Mouse (Mus musculus): ENCODE measurements around the gene Trpm7. TPM values are rescaled to one million over a fixed set of nuclear protein-coding genes. Genes with fewer than 3 reads are reported as not detected.

Gene Trpm7
- polyA plus RNA-seq, 1 experiment = 5.9 TPM

DNA sequence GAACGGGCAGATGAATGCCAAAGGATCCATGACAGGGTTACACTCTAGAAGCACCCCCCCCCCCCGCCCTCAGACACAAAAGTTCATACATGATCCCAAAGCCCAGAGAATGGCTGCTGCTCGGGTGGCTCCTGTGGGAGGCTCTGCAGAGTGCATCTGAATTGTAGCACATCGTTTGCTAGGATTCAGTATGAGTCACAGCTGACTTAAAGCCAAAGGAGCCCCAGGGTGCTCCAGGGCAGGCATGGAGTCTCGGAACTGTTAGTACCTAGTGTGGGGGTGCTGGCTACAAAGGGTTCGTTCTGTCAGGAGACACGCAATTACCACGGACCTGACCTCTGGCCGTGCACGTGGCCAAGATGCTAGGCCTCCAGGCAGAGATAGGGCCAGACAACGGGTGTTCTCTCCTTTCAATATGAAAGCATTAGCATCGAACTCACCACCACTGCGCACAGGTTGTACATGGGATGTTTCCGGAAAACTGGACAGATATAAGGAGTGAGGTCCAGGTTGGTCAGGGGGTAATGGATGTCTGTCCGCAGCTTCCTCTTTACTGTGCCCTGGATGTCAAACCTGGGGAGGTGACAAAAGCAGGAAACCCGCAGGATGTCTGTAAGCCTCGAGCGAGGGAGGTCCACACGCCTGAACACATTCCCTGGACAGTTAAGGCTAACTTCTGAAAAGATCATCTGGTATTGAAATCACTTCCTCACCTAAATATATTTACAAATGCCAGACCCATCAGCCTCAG is 106.4 kb downstream of the Trpm7 start:
- Histone ChIP-seq H3K27me3 (ENCODE audit: control insufficient read depth, insufficient read depth, insufficient read length) (no peaks in the 10 kb centered on the region), H3K36me3 (ENCODE audit: control insufficient read depth, insufficient read depth) (no peaks in the 10 kb centered on the region), H3ac (ENCODE audit: control insufficient read depth, insufficient read length) (no peak overlapping the region), H3K4me2 (ENCODE audit: low read depth) (peak overlapping the region; percentile 32), H3K4me3 (no peak overlapping the region), H3K79me2 (ENCODE audit: control insufficient read depth, insufficient read depth) (no peaks in the 10 kb centered on the region)
- TF ChIP-seq MYOD1 (IDR thresholded peaks at IDR 0.05; ENCODE audit: control insufficient read depth in 1 of 3, insufficient read length in 2 of 3, low read depth in 2 of 3) = no peak
- no peak for TF ChIP-seq REST (IDR thresholded peaks at IDR 0.05; ENCODE audit: insufficient read depth, insufficient read length)
- TF ChIP-seq USF1 (IDR thresholded peaks at IDR 0.05; ENCODE audit: low read depth) = no peak
- no peak for TF ChIP-seq MAX (IDR thresholded peaks at IDR 0.05; ENCODE audit: low read depth)
- no peak for TF ChIP-seq CEBPB (IDR thresholded peaks at IDR 0.05; ENCODE audit: insufficient read depth, poor library complexity, severe bottlenecking)
- no peak for TF ChIP-seq TCF3 (IDR thresholded peaks at IDR 0.05; ENCODE audit: insufficient read length, low read depth)
- TF ChIP-seq POLR2AphosphoS2 (IDR thresholded peaks at IDR 0.05; ENCODE audit: insufficient read length, low read depth) = no peak

- TF ChIP-seq POLR2A (IDR thresholded peaks at IDR 0.05; ENCODE audit: insufficient read length, low read depth) (no peak), USF1 (IDR thresholded peaks at IDR 0.05; ENCODE audit: low read depth) (no peak), REST (IDR thresholded peaks at IDR 0.05; ENCODE audit: insufficient read depth, insufficient read length) (no peak), POLR2AphosphoS2 (IDR thresholded peaks at IDR 0.05; ENCODE audit: insufficient read length, low read depth) (no peak), MYOG (IDR thresholded peaks at IDR 0.05; ENCODE audit: control insufficient read depth in 1 of 3, insufficient read depth in 1 of 3, insufficient read length in 2 of 3, low read depth in 2 of 3) (no peak), CEBPB (IDR thresholded peaks at IDR 0.05; ENCODE audit: insufficient read depth, poor library complexity, severe bottlenecking) (no peak), MYOD1 (IDR thresholded peaks at IDR 0.05; ENCODE audit: control insufficient read depth in 1 of 3, insufficient read length in 2 of 3, low read depth in 2 of 3) (no peak), TCF3 (IDR thresholded peaks at IDR 0.05; ENCODE audit: insufficient read length, low read depth) (no peak), E2F4 (IDR thresholded peaks at IDR 0.05; ENCODE audit: insufficient read depth) (no peak), MAX (IDR thresholded peaks at IDR 0.05; ENCODE audit: low read depth) (no peak), TCF12 (IDR thresholded peaks at IDR 0.05; ENCODE audit: insufficient read depth, poor library complexity, severe bottlenecking) (no peak), SRF (IDR thresholded peaks at IDR 0.05; ENCODE audit: control insufficient read depth, insufficient read length, low read depth) (no peak)
- Histone ChIP-seq H3K36me3 (ENCODE audit: control insufficient read depth, insufficient read depth) (no peaks in the 10 kb centered on the region), H3K27me3 (ENCODE audit: control insufficient read depth, insufficient read depth, insufficient read length) (no peaks in the 10 kb centered on the region), H3ac (ENCODE audit: control insufficient read depth, insufficient read length) (no peak overlapping the region), H3K79me2 (ENCODE audit: control insufficient read depth, insufficient read depth) (no peaks in the 10 kb centered on the region), H3K4me3 (no peak overlapping the region), H3K4me2 (ENCODE audit: low read depth) (no peak overlapping the region)
Observed at GRCm38 (mm10) chr2:126768194-126768593, 107.8 kb downstream of the Trpm7 start.

- H3K4me3 ChIP-seq = no peak overlapping the region
- TF ChIP-seq MYOD1 (IDR thresholded peaks at IDR 0.05; ENCODE audit: control insufficient read depth in 1 of 3, insufficient read length in 2 of 3, low read depth in 2 of 3) = no peak
- no peak for TF ChIP-seq POLR2AphosphoS2 (IDR thresholded peaks at IDR 0.05; ENCODE audit: insufficient read length, low read depth)
- TF ChIP-seq POLR2A (IDR thresholded peaks at IDR 0.05; ENCODE audit: insufficient read length, low read depth) = no peak
- no peak for TF ChIP-seq MAX (IDR thresholded peaks at IDR 0.05; ENCODE audit: low read depth)
- TF ChIP-seq E2F4 (IDR thresholded peaks at IDR 0.05; ENCODE audit: insufficient read depth) = no peak
- no peak for TF ChIP-seq TCF12 (IDR thresholded peaks at IDR 0.05; ENCODE audit: insufficient read depth, poor library complexity, severe bottlenecking)
- no peak for TF ChIP-seq SRF (IDR thresholded peaks at IDR 0.05; ENCODE audit: control insufficient read depth, insufficient read length, low read depth)
- TF ChIP-seq REST (IDR thresholded peaks at IDR 0.05; ENCODE audit: insufficient read depth, insufficient read length) = no peak
- TF ChIP-seq USF1 (IDR thresholded peaks at IDR 0.05; ENCODE audit: low read depth) = no peak
- no peak for TF ChIP-seq MYOG (IDR thresholded peaks at IDR 0.05; ENCODE audit: control insufficient read depth in 1 of 3, insufficient read depth in 1 of 3, insufficient read length in 2 of 3, low read depth in 2 of 3)
- TF ChIP-seq CEBPB (IDR thresholded peaks at IDR 0.05; ENCODE audit: insufficient read depth, poor library complexity, severe bottlenecking) = no peak
- TF ChIP-seq TCF3 (IDR thresholded peaks at IDR 0.05; ENCODE audit: insufficient read length, low read depth) = no peak
- H3K27me3 ChIP-seq (ENCODE audit: control insufficient read depth, insufficient read depth, insufficient read length) = no peaks in the 10 kb centered on the region
- H3K79me2 ChIP-seq (ENCODE audit: control insufficient read depth, insufficient read depth) = no peaks in the 10 kb centered on the region
- H3K4me2 ChIP-seq (ENCODE audit: low read depth) = no peak overlapping the region
- H3K36me3 ChIP-seq (ENCODE audit: control insufficient read depth, insufficient read depth) = peaks cover 3% of the 10 kb centered on the region
- H3ac ChIP-seq (ENCODE audit: control insufficient read depth, insufficient read length) = no peak overlapping the region
Observed at GRCm38 (mm10) chr2:126767599-126767998, 108.4 kb downstream of the Trpm7 start.

DNA sequence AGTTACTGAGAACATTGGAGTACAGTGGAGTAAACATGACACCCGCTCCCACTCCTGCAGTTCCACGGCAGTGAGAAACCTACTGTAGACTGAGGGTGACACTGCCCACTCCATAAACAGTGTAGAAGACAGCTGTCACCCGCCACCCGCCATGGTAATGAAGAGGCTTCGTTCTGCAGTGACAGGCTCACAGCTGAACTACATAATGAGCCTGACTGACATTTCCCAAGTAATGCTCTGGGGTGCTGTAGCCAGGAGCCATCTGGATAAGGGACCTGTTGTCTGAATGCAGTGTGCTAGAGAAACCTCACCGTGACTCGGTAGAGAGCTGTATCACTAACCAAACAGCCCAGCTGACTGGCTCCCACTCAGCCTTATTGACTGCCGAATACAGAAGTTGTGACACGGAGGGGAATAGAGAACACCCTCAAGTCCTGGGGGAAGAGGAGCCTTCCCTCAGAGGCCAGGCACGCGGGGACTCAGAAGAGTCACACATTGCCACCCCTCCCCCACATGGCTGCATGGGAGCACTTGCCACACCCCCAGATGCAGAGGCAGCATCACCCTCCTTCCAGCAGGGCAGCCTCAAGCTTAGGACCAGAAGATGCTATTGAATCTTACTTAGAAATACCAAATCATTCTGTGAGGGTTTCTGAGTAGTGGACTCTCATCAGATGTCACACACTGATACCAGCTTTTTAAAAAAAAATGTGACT is 110.0 kb downstream of the Trpm7 start:
- Histone ChIP-seq H3K4me2 (ENCODE audit: low read depth) (no peak overlapping the region), H3ac (ENCODE audit: control insufficient read depth, insufficient read length) (no peak overlapping the region), H3K79me2 (ENCODE audit: control insufficient read depth, insufficient read depth) (no peaks in the 10 kb centered on the region), H3K36me3 (ENCODE audit: control insufficient read depth, insufficient read depth) (peaks cover 18% of the 10 kb centered on the region), H3K27me3 (ENCODE audit: control insufficient read depth, insufficient read depth, insufficient read length) (no peaks in the 10 kb centered on the region), H3K4me3 (no peak overlapping the region)
- TF ChIP-seq POLR2AphosphoS2 (IDR thresholded peaks at IDR 0.05; ENCODE audit: insufficient read length, low read depth) (peak; percentile 15), MYOD1 (IDR thresholded peaks at IDR 0.05; ENCODE audit: control insufficient read depth in 1 of 3, insufficient read length in 2 of 3, low read depth in 2 of 3) (no peak)

Measured in myocyte (in vitro differentiated cells).